Mouse (Mus musculus): ENCODE results near the gene Paxx. TPM values are rescaled to one million over a fixed set of nuclear protein-coding genes. Genes with fewer than 3 reads are reported as not detected.

Paxx gene
- total RNA-seq (2023), result 115 to 135 TPM (median 127 TPM) in 4 replicates

DNA sequence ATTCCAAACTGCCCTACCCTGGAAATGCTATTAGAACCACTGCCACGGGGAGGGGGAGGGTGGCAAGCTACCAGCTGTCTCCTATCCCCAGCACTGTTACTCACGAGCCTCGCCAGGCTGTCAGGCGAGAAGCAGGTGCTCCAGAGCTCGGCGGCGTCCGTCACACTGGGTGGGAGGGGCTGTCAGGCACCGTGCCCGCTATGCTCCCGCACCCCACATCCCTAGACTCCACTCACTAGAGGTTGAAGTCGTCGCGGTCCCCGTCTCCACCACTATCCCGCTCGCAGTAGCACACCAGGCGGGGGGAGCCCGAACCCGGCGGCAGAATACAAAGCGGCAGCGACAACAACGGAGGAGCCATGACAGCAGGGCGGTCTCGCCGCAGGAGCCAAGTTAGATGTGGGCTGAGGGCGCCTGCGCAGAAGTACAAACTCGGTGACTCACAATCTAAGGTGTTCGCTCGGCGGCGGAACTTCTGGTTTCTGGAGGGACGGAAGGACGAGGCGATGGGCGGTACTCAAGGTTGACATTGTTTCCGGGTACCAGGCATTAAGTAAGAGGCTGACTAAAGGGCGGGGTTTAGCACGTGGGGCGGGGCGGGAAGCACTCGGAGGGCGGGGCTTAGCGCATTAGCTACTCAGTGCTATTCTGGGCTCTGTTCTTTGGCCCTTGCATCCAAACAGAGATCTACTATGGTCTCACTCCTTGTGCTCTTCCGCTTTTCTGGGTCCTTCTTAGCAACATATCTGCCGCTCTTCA is at the start of gene Paxx:
Paxx (minus strand) TSS at position 544 of the 759 bp plus-strand sequence.

DNA sequence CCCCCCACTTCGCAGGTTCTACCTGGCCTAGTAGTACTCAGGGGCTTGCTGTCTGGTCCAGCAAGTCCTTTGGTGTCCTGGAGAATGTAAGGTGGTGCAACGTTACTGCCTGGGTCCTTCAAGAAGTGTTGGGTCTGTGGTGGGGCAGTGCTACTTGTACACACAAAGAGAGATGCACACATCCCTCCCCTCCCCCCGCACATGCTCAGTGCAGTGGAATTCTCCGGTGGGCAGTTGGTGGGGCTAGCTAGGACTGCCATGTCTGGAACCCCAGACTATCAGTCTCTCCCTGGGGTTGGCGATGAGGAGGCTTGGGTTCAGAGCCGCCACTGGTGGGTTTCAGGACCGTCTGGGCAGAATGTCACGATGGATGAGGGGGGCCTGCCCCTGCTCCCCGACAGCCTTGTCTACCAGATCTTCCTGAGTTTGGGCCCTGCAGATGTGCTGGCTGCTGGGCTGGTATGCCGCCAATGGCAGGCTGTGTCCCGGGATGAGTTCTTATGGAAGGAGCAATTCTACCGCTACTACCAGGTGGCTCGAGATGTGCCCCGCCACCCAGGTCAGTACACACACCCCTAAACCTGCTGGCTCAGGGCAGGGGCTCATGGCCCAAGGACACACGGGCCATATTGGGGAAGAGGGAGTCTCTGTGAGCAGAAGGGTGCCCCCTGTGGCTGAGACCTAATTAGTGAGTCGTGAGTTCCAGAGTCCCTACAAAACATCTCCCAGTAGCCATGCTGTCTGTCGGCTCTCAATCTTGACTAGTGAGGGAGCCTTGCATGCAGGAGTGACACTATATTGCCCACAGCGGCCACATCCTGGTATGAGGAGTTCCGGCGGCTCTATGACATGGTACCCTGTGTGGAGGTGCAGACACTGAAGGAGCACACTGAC is 40.9 kb upstream of the Paxx start, which contains the start of gene C8g:
C8g (minus strand) TSS at position 127 of the 894 bp plus-strand sequence.

DNA sequence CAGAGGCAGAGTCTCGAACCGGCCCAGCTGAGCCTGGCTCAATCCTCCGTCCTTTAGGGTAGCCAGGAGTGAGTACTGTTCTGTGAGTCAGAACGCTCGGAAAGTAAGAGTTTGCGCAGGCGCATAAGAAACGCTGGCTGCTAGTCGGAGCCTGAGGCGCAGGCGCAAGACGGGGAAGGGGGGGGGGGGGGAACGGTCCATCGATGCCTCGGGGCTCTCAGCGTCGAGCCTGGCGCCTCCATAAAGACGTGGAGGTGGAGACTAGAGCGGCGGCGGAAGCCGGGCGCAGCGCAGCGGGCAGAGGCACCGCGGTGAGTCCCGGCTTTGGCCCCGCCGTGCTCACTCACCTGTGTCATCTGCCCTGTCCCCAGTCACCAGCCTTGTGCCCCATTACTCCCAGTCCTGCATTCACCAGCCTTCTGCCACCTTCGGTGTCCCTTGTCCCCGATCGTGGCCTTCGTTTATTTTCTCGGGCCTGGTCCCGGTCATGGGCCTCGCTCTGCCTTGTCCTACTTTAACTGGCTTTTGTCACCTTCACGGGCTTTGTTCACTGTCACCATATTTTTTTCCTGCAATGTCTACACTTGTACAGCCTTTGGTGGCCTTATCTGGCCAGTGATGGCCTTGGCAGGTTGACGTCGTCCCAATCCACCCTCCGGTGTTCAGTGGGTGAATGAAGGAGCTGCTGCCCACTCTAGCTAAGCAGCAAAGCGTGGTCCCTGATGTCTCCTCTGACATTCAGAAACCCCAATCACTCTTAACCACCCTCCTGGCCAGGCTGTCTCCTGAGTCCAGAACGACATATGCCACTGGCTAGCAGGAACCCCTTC is 39.9 kb upstream of the Paxx start, which contains the start of gene Fbxw5:
Fbxw5 (plus strand) TSS at position 175 of the 830 bp plus-strand sequence.

DNA sequence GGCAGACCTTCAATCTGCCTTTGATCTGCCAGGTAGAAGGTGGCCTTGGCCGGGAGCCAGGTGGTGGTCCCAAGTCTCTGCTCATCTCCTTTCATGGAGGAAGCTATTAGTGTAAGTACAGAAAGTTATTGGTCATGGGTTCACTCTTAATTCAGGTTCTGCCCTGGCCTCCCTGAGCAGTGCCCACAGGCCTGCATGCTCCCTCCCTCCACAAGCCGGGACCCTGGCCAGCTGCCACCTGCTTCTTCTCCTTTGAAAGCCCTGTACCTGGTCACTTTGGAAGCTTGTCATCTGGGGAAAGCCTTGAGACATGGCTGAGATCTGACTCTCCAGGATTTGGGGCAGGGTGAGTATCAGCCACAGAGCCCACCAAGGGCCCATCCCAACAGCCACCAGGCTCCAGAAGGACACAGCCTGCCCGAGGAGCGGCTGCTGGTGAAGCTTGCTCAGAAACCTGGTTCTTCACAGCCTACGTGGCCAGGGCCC is 32.6 kb upstream of the Paxx start, which contains the start of gene Lcn12:
Lcn12 (minus strand) TSS at position 436 of the 486 bp plus-strand sequence.

DNA sequence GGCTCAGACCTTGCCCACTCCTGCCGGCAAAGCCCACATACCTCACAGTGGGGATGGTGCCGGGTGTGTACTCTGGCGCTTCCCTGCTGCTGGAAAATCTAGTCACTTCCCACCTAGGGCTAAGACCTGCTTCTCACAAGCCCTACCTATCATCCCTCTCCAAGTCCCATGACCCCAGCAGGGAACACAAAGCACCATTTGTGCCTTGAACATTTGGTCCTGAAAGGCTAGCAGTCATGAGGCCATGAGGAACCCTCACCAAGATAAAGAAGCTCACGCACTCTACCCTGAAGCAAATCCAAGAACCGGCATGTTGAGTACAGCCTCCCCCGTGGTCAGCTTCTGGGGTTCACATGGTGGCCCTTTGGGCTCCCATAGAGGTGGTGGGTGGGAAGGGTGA is 9.1 kb upstream of the Paxx start, which contains the start of gene Ptgds:
Ptgds (minus strand) TSS at position 78 of the 400 bp plus-strand sequence.

DNA sequence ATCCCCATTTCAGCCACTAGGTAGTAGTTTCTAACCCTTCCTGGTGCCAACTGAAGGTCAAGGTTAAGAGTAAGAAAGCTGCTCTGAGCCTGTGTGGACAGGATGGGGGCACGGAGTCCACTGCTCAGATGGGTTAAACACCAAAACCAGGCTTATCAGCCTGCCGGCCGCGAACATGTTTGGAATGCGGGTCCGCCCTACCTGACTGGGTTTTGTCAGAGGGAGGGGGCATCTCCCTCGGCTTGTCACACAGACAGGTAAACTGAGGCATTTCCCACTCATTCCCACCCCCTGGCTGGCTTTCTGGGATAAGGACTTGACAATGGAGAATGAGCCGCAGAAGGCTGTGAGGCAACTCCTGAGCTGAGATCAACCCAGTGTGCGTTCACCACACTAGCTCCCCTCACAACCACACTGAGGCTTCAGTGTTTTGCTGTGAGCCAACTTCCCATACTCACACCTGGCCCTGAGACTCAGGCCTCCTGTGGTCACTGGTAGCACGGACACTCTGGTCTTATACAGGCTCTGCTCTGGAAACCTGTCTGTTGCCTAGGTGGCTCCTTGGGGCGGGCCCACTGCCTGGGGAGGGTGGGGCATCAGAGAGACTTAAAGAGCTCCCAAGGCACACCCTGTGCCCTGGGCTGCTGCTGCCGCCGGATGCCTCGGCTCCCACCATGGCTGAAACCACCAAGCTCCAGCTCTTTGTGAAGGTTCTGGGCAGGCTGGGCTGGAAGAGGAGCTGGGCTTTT is 4.5 kb downstream of the Paxx start, which contains the start of gene Clic3:
Clic3 (plus strand) TSS at position 634 of the 749 bp plus-strand sequence.

DNA sequence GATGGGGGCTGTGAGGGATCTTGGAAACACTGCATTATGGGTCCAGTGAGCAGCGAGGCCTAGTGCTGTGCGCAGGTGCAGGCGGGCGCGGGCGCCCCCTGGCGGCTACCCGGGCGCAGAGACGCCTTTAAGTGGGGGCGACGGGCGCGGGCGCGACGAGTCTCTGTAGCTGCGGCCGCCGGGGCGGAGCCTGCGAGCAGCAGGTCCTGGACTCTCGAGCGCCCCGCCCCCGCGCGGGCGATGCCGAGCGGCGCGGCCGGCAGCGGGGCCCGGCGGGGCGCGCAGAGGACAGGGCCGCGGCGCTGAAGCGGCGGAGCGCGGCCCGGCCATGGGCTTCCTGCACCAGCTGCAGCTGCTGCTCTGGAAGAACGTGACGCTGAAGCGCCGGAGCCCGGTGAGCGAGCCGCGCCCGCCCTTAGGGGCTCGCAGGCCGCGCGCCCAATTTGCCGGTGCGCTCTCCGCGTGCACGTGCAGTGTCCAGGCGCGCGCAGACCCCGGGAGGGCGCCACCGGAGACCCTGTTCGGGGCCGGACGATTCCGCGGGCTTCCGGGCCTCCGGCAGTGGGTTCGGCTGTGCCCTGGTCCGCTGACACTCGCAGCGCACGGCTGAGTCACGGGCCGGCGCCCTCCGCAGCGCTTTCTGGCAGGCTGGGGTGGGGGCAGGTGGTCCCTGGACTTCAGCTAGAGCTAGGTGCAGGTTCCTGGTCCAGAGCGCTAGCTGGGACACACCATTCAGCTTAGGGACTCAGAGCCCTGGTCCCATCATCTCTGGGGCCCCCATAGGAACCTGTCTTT is 32.3 kb downstream of the Paxx start, which contains the start of gene Abca2:
Abca2 (plus strand) TSS at position 262 of the 795 bp plus-strand sequence.

DNA sequence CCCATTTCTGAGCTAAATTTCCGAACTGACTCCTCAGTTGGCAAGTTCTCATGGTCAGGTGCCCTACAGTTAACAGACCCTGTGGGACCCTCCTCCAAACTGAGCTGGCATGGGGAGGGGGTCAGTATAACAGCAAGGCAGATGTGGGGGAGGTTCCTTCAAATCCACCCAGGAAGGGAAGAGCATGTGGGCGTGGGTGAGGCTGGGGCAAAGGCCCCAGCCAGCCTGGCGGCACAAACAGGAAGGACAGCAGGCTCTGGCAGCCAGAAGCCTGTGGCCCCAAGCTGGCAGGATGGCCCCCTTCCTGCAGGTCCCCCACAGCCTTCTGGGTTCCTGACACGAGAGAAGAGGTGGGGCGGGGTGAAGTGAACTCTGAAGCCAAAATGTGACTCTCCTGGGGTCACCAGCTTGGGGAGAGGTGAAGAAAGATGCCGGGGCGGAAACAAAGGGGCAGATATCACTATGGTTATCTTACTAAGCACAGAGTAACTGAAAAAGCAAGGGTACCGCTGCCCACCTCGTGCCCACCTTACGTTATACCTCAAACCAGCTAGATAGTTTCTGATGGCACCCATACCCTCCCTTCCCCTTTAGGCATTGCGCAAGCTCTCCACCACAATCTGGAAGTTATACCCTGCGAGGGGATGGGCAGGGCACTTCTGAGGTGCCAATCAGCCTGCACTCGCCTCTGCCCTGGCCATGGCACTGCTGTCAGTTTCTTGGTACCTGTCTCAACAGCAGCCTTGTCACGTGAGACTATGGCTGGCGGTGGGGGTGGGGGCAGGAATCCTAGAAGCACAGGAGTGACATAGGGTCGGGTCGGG is 38.1 kb downstream of the Paxx start, which contains the start of gene Fut7:
Fut7 (plus strand) TSS at position 681 of the 824 bp plus-strand sequence.

Other genes starting within 250 kb of the Paxx start
- gene Nelfb, start 249.6 kb downstream of the Paxx start, total RNA-seq (2023), result 71.6 to 75.6 TPM (median 72.5 TPM) in 4 replicates
- gene Stpg3, start 246.5 kb downstream of the Paxx start, total RNA-seq (2023), result not detected in 4 replicates
- gene Fam166a, start 242.3 kb downstream of the Paxx start, total RNA-seq (2023), result 0.89 TPM in 1 of 4 replicates, not detected in the others
- 101 to 123 TPM (median 110 TPM) in 4 replicates for gene Tubb4b, start 236.4 kb downstream of the Paxx start, total RNA-seq (2023)
- not detected in 4 replicates for gene Slc34a3, start 226.7 kb downstream of the Paxx start, total RNA-seq (2023)
- not detected in 4 replicates for gene Rnf224, start 224.3 kb downstream of the Paxx start, total RNA-seq (2023)
- not detected in 4 replicates for gene Rnf208, start 218.8 kb downstream of the Paxx start, total RNA-seq (2023)
- not detected in 4 replicates for gene Cysrt1, start 218.6 kb downstream of the Paxx start, total RNA-seq (2023)
- 4.6 to 12.8 TPM (median 6.9 TPM) in 4 replicates for gene AL732309.1, start 214.2 kb downstream of the Paxx start, total RNA-seq (2023)
- gene Tmem203, start 205.7 kb downstream of the Paxx start, total RNA-seq (2023), result 18.8 to 26.6 TPM (median 24.1 TPM) in 4 replicates
- gene Tprn, start 198.5 kb downstream of the Paxx start, total RNA-seq (2023), result 13.6 to 20.3 TPM (median 14.4 TPM) in 4 replicates
- gene Ssna1, start 188.7 kb downstream of the Paxx start, total RNA-seq (2023), result 30.8 to 37.7 TPM (median 35.7 TPM) in 4 replicates
- 101 to 113 TPM (median 107 TPM) in 4 replicates for gene Anapc2, start 188.6 kb downstream of the Paxx start, total RNA-seq (2023)
- not detected in 4 replicates for gene Tmem210, start 172.9 kb downstream of the Paxx start, total RNA-seq (2023)
- not detected in 4 replicates for gene Lrrc26, start 171.2 kb downstream of the Paxx start, total RNA-seq (2023)
- gene Grin1, start 141.9 kb downstream of the Paxx start, total RNA-seq (2023), result not detected in 4 replicates
- gene Man1b1, start 128.8 kb downstream of the Paxx start, total RNA-seq (2023), result 39.7 to 50.0 TPM (median 47.1 TPM) in 4 replicates
- 41.2 to 46.3 TPM (median 43.4 TPM) in 4 replicates for gene Dpp7, start 104.7 kb downstream of the Paxx start, total RNA-seq (2023)
- 22.5 to 35.7 TPM (median 25.5 TPM) in 4 replicates for gene Uap1l1, start 95.4 kb downstream of the Paxx start, total RNA-seq (2023)
- gene Sapcd2, start 88.8 kb downstream of the Paxx start, total RNA-seq (2023), result 0.48 to 0.85 TPM in 2 of 4 replicates, not detected in the others
- gene Entpd2, start 65.2 kb downstream of the Paxx start, total RNA-seq (2023), result not detected in 4 replicates
- gene Npdc1, start 61.7 kb downstream of the Paxx start, total RNA-seq (2023), result not detected in 4 replicates
- gene Fut7, start 37.8 kb downstream of the Paxx start, total RNA-seq (2023), result not detected in 4 replicates
- 44.9 to 53.9 TPM (median 49.1 TPM) in 4 replicates for gene Abca2, start 32.4 kb downstream of the Paxx start, total RNA-seq (2023)
- 0.83 TPM in 1 of 4 replicates, not detected in the others for gene Clic3, start 4.3 kb downstream of the Paxx start, total RNA-seq (2023)
- not detected in 4 replicates for gene Ptgds, start 9.0 kb upstream of the Paxx start, total RNA-seq (2023)
- not detected in 4 replicates for gene Lcn12, start 32.8 kb upstream of the Paxx start, total RNA-seq (2023)
- gene Fbxw5, start 39.7 kb upstream of the Paxx start, total RNA-seq (2023), result 64.9 to 78.2 TPM (median 70.7 TPM) in 4 replicates
- 1.1 TPM in 1 of 4 replicates, not detected in the others for gene C8g, start 40.6 kb upstream of the Paxx start, total RNA-seq (2023)
- gene Traf2, start 85.8 kb upstream of the Paxx start, total RNA-seq (2023), result 56.9 to 61.5 TPM (median 58.0 TPM) in 4 replicates
- 109 to 125 TPM (median 115 TPM) in 4 replicates for gene Edf1, start 96.8 kb upstream of the Paxx start, total RNA-seq (2023)
- 0.77 to 2.4 TPM (median 1.5 TPM) in 4 replicates for gene Mamdc4, start 113.8 kb upstream of the Paxx start, total RNA-seq (2023)
- gene Phpt1, start 114.1 kb upstream of the Paxx start, total RNA-seq (2023), result 16.1 to 21.8 TPM (median 17.6 TPM) in 4 replicates
- 0.24 to 0.38 TPM (median 0.37 TPM) in 3 of 4 replicates, not detected in the other for gene Ajm1, start 120.7 kb upstream of the Paxx start, total RNA-seq (2023)
- 102 to 112 TPM (median 109 TPM) in 4 replicates for gene Rabl6, start 147.4 kb upstream of the Paxx start, total RNA-seq (2023)
- gene Ccdc183, start 156.6 kb upstream of the Paxx start, total RNA-seq (2023), result not detected in 4 replicates
- gene Tmem141, start 160.9 kb upstream of the Paxx start, total RNA-seq (2023), result 0.78 to 2.9 TPM (median 2.4 TPM) in 4 replicates
- gene Fcna, start 166.9 kb upstream of the Paxx start, total RNA-seq (2023), result 4.1 to 8.3 TPM (median 5.8 TPM) in 4 replicates
- gene Lcn8, start 192.0 kb upstream of the Paxx start, total RNA-seq (2023), result not detected in 4 replicates
- gene Lcn5, start 196.9 kb upstream of the Paxx start, total RNA-seq (2023), result not detected in 4 replicates
- not detected in 4 replicates for gene Lcn6, start 215.7 kb upstream of the Paxx start, total RNA-seq (2023)
- gene Lcn10, start 221.6 kb upstream of the Paxx start, total RNA-seq (2023), result not detected in 4 replicates
- gene Obp2a, start 238.9 kb upstream of the Paxx start, total RNA-seq (2023), result not detected in 4 replicates
- 25.1 to 40.3 TPM (median 25.4 TPM) in 4 replicates for gene Bmyc, start 245.6 kb upstream of the Paxx start, total RNA-seq (2023)

Measured in B cell, adult 62 days (primary cell).